Mouse (Mus musculus): ENCODE measurements around the gene Rsg1.

DNA sequence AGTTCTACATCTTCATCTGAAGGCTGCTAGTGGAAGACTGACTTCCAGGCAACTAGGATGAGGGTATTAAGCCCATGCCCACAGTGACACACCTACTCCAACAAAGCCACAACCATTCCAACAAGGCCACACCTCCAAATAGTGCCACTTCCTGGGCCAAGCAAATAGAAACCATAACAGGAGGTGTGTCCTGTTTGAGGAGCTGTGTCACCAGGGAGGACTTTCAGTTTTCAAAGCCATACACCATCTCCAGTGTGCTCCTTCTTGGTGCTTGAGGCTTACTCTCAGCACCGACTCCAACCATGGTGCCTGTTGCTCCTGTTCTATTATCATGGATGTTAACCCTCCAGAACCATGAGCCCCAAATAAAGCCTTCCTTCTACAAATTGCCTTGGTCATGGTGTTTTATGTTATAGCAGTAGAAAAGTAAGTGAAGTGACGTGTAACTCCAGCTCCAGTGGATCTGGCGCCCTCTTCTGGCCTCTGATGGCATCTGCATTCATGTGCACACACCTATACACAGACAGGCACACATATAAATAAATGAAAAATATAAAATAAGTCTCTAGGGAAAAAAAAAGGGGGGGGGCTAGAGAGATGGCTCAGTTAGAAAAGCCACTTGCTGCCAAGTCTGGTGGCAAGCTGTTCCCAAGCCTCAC, 52.4 kb downstream of the Rsg1 start:
- TF ChIP-seq CTCF (IDR thresholded peaks at IDR 0.05; ENCODE audit: insufficient read depth, low read length) (0 out of 2 replicates have a peak, but pooled peaks have one; percentile 22), POLR2A (IDR thresholded peaks at IDR 0.05; ENCODE audit: borderline replicate concordance, extremely low read depth, low read depth, low read length) (no peak)
